Mouse (Mus musculus) cerebellum, adult 2 months (tissue): ENCODE data around the gene Raph1.

Experiments
- CTCF ChIP-seq: fragments of 200-500 bp; IDR thresholded peaks from 2 replicates; pipeline ENCODE4 v1.5.1; 2011; ENCODE audit warnings: low read depth, mild to moderate bottlenecking, control low read depth, low read length, moderate library complexity, borderline replicate concordance; ENCODE audit not compliant: insufficient read depth
- POLR2A ChIP-seq: fragments of 200-500 bp; IDR thresholded peaks from 2 replicates; pipeline ENCODE4 v1.6.1; 2011; ENCODE audit warnings: low read length, control low read depth, borderline replicate concordance; ENCODE audit not compliant: insufficient read depth

DNA sequence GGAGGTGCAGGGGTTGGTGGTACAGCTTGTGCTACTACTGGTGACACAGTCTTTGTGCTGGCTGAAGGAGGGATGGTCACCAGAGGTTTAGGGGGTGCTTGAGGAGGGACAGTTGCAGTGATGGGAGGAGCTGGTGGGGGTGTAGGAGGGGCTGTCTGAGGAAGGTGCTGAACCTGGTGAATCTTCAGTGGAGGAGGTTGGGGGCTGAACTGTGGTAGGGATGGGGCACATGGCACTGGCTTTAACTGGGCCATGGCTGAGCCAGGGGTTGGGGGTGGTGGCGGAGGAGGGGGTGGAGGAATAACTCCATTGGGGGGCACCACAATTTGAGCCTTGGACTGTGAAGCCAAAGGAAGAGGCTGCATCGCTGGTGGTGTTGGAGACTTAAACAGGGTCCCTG is 77.2 kb downstream of the Raph1 start:
- TF ChIP-seq POLR2A: no peak
- no peak for TF ChIP-seq CTCF
